Mouse (Mus musculus): ENCODE results near the gene Myo1h. TPM values are rescaled to one million over a fixed set of nuclear protein-coding genes. Genes with fewer than 3 reads are reported as not detected.

The Myo1h gene
- polyA plus RNA-seq, 1 experiment, result 0.69 TPM

DNA sequence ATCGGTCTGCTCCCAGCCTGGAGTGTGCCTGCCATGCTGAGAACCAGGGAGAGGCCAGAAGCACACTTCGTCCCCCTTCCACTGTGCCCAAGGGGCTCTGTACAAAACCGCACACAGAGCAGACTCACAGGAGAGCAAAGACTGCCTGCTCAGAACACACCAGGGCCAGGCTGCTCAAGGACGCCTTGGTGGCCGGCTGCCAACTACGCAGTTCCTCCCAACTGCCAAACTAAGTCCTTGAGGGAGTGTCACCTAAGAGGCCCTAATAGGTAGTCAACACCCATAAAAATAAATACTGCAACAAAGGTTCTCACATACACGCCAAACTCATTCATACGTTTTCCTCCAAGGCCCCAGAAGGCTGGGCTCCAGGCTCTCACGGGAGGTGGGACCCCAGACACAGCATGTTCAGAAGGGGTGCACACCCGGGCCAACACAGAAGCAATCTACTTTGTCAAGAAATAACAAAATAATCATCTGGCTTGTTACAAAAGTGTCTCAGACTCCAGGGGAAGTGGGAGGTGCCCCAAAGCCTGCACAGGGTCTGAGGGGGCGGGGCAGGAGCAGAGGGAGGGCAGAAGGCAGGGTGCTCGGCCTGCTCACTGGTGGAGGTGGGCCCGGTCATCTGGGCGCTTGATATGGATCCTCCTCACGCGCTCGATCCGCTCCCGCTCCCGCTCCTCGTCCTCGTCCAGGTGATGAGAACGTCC is 76.2 kb downstream of the Myo1h start:
- no peaks in the 10 kb centered on the region for H3K4me1 ChIP-seq (ENCODE audit: control insufficient read depth, insufficient read depth, low read length)
- TF ChIP-seq CTCF (IDR thresholded peaks at IDR 0.05; ENCODE audit: borderline replicate concordance, insufficient read depth, low read depth, low read length) (no peak), POLR2A (IDR thresholded peaks at IDR 0.05; ENCODE audit: borderline replicate concordance, insufficient read depth, low read length) (no peak)
- no peak for DNase-seq
- 84% methylated on average over 23 of the region's 23 CpGs for WGBS
- H3K27me3 ChIP-seq (ENCODE audit: control insufficient read depth, insufficient read depth, low read length), result no peaks in the 10 kb centered on the region
- no peak overlapping the region for H3K27ac ChIP-seq (ENCODE audit: insufficient read depth, low read length)
- H3K4me3 ChIP-seq (replicated peaks; ENCODE audit: insufficient read depth, low read depth, low read length), result no peak overlapping the region

DNA sequence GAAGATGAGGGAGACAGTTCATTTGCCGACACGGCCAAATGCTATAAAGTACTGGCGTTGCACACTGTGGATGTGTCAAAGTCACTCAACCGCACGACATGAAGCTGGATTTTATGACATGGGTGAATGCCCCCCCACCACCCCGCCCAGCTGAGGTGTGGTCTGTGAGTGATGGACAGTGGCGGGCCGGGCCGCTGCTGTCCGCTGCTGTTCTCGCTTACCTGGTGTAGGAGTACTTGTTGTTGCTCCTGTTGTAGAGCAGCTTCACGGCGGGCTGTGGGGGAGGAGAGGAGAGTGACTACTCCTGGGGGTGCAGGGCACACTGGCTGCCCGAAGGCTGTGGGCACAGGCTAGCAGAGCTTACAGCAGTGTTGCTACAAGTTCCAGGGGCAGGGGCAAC is 79.2 kb downstream of the Myo1h start:
- no peak overlapping the region for H3K4me3 ChIP-seq (replicated peaks; ENCODE audit: insufficient read depth, low read depth, low read length)
- no peak for DNase-seq
- TF ChIP-seq CTCF (IDR thresholded peaks at IDR 0.05; ENCODE audit: borderline replicate concordance, insufficient read depth, low read depth, low read length), result no peak
- no peak for TF ChIP-seq POLR2A (IDR thresholded peaks at IDR 0.05; ENCODE audit: borderline replicate concordance, insufficient read depth, low read length)
- H3K4me1 ChIP-seq (ENCODE audit: control insufficient read depth, insufficient read depth, low read length), result no peaks in the 10 kb centered on the region
- WGBS, result 82% methylated on average over 14 of the region's 14 CpGs
- H3K27ac ChIP-seq (ENCODE audit: insufficient read depth, low read length), result no peak overlapping the region
- no peaks in the 10 kb centered on the region for H3K27me3 ChIP-seq (ENCODE audit: control insufficient read depth, insufficient read depth, low read length)

DNA sequence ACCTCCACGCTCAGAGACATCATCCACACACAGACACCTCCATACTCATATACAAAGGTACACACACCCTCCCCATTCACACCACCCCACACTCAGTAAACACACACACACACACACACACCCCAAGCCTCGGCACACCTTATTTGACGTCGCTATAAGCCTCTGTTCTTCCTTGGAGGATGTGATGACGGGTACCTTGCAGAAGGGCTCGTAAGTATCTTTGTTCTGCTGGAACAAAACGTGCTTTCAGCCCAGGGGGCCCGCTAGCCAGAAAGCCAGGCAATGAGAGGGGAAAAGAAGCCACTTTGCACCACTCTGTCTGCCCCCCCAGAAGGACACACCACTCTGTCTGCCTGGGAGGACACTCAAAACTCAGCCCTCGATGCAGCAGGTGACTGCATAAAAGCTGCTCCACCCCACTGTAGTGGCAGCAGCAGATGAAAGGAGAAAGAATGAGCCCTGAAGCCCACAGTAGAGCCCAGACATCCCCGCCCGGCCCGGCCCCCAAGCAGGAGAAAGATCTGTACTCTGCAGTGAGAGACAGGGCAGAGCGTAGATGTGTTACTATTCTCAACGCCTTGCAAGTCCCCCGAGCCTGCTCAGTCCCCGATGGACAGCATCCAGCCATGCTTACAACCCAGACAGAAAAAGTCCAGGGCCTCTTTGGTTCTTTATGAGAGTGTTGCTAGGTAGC is 80.0 kb downstream of the Myo1h start:
- no peak overlapping the region for H3K27ac ChIP-seq (ENCODE audit: insufficient read depth, low read length)
- no peak for TF ChIP-seq POLR2A (IDR thresholded peaks at IDR 0.05; ENCODE audit: borderline replicate concordance, insufficient read depth, low read length)
- 85% methylated on average over 16 of the region's 16 CpGs for WGBS
- DNase-seq, result no peak
- H3K27me3 ChIP-seq (ENCODE audit: control insufficient read depth, insufficient read depth, low read length), result no peaks in the 10 kb centered on the region
- H3K4me1 ChIP-seq (ENCODE audit: control insufficient read depth, insufficient read depth, low read length), result no peaks in the 10 kb centered on the region
- H3K4me3 ChIP-seq (replicated peaks; ENCODE audit: insufficient read depth, low read depth, low read length), result no peak overlapping the region

DNA sequence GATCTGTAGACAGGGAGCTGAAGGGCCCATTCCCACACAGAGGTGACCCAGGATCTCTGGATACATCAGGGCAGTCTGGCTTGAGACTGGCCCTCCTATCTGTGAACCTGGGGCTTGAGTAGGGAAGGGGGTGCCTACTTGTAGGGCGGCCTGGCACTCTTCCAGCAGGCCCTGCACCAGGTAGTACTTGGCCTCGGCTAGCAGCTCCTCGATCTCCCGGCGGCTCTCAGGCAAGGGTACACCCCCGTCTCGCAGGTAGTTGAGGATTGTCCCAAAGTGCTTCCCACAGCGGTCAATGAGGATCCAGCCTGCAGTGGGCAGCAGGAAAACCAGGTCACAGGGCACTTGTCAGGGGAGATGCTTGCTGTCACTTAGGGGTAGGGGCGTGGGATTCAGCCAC is 81.0 kb downstream of the Myo1h start:
- Histone ChIP-seq H3K4me3 (replicated peaks; ENCODE audit: insufficient read depth, low read depth, low read length) (no peak overlapping the region), H3K4me1 (ENCODE audit: control insufficient read depth, insufficient read depth, low read length) (no peaks in the 10 kb centered on the region), H3K27me3 (ENCODE audit: control insufficient read depth, insufficient read depth, low read length) (no peaks in the 10 kb centered on the region), H3K27ac (ENCODE audit: insufficient read depth, low read length) (no peak overlapping the region)
- no peak for TF ChIP-seq POLR2A (IDR thresholded peaks at IDR 0.05; ENCODE audit: borderline replicate concordance, insufficient read depth, low read length)
- TF ChIP-seq CTCF (IDR thresholded peaks at IDR 0.05; ENCODE audit: borderline replicate concordance, insufficient read depth, low read depth, low read length), result no peak
- 85% methylated on average over 9 of the region's 9 CpGs for WGBS
- DNase-seq, result no peak

DNA sequence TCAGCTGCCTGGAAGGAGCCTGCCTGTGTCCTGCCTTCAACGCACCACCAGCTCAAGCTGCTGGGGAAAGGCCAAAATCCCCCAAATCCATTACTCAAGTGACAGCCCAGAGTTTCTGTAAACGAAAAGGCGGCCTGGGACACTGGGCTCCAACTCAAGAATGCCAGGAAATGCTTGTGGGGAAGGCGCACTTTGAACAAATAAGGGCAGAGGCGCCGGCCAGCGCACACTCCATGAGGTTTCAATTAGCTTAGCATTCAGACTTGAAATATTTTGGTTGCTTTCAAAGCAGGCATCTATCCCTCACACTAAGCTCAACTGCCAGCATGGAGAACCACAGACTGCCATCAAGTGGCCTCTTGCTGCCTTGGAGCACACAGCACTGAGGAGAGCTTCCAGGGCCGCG is 81.4 kb downstream of the Myo1h start:
- no peaks in the 10 kb centered on the region for H3K4me1 ChIP-seq (ENCODE audit: control insufficient read depth, insufficient read depth, low read length)
- 62% methylated on average over 9 of the region's 9 CpGs for WGBS
- H3K27ac ChIP-seq (ENCODE audit: insufficient read depth, low read length), result no peak overlapping the region

GRCm38 (mm10) chr5:114371331-114371730 is 82.4 kb downstream of the Myo1h start:
- Histone ChIP-seq H3K27me3 (ENCODE audit: control insufficient read depth, insufficient read depth, low read length) (no peaks in the 10 kb centered on the region), H3K27ac (ENCODE audit: insufficient read depth, low read length) (no peak overlapping the region), H3K4me1 (ENCODE audit: control insufficient read depth, insufficient read depth, low read length) (no peaks in the 10 kb centered on the region), H3K4me3 (replicated peaks; ENCODE audit: insufficient read depth, low read depth, low read length) (no peak overlapping the region)
- WGBS, result 87% methylated on average over 3 of the region's 3 CpGs
- no peak for DNase-seq
- no peak for TF ChIP-seq POLR2A (IDR thresholded peaks at IDR 0.05; ENCODE audit: borderline replicate concordance, insufficient read depth, low read length)
- TF ChIP-seq CTCF (IDR thresholded peaks at IDR 0.05; ENCODE audit: borderline replicate concordance, insufficient read depth, low read depth, low read length), result no peak

More for the DNA sequence above, 81.4 kb downstream of the Myo1h start:
- Histone ChIP-seq H3K27me3 (ENCODE audit: control insufficient read depth, insufficient read depth, low read length) (no peaks in the 10 kb centered on the region), H3K4me3 (replicated peaks; ENCODE audit: insufficient read depth, low read depth, low read length) (no peak overlapping the region)
- TF ChIP-seq CTCF (IDR thresholded peaks at IDR 0.05; ENCODE audit: borderline replicate concordance, insufficient read depth, low read depth, low read length), result no peak
- no peak for TF ChIP-seq POLR2A (IDR thresholded peaks at IDR 0.05; ENCODE audit: borderline replicate concordance, insufficient read depth, low read length)
- peak in 1 of 2 experiments; percentile 16 for DNase-seq

GRCm38 (mm10) chr5:114371731-114372473 is 82.9 kb downstream of the Myo1h start:
- 79% methylated on average over 25 of the region's 25 CpGs for WGBS
- H3K27ac ChIP-seq (ENCODE audit: insufficient read depth, low read length), result no peak overlapping the region
- TF ChIP-seq POLR2A (IDR thresholded peaks at IDR 0.05; ENCODE audit: borderline replicate concordance, insufficient read depth, low read length) (no peak), CTCF (IDR thresholded peaks at IDR 0.05; ENCODE audit: borderline replicate concordance, insufficient read depth, low read depth, low read length) (no peak)
- H3K27me3 ChIP-seq (ENCODE audit: control insufficient read depth, insufficient read depth, low read length), result no peaks in the 10 kb centered on the region
- DNase-seq, result no peak
- no peak overlapping the region for H3K4me3 ChIP-seq (replicated peaks; ENCODE audit: insufficient read depth, low read depth, low read length)
- no peaks in the 10 kb centered on the region for H3K4me1 ChIP-seq (ENCODE audit: control insufficient read depth, insufficient read depth, low read length)

Data from cerebellum, adult 2 months (tissue).